Mouse (Mus musculus): ENCODE data around the gene Bclaf3.

The Bclaf3 gene

DNA sequence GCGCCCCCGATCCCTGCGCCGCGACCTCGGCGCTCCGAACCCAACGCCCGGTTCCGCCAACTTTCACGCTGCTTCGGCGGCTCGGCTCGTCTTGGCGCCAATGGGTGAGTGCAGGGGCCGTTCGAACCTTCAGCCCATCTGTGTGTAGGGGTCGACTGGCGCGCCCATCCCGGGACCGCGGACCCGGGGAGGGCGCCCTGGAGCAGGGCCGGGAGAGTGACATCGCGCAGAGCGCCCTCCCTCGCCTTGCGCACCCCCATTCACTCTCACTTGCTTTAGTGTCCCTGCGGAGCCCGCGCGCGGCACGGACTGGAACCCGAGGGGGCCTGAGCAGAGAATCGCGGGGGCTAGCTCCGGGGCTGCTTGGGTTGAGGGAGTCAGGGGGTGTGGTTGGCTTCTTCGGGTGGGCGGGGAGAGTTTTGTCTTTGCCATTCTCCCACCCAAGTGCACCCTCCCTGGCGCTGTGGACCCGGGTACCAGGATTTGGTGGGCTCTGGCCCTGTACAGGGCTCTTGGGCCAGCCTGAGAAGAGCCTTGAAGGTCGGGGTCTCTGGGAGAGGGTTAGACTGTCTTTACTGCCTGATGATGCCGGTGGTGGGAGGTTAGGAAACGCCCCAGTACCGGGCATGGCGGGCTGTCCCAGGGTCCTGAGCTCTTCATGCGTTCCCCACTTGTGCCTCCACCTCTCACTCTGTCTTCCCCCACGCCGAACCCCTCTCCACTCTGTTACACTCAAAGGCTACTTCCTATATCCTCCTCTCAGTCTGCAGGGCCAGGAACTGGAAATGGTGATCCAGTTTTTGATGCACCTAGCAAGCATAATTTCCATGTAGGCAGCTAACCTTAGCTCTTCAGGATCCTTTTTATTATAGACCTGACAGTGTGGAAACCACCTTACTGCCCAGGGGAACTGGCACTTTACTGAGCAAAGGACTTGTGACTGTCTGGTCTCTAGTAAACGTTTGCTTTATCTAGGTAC is 101.4 kb downstream of the Bclaf3 start:
- DNase-seq, result peak; percentile 41

DNA sequence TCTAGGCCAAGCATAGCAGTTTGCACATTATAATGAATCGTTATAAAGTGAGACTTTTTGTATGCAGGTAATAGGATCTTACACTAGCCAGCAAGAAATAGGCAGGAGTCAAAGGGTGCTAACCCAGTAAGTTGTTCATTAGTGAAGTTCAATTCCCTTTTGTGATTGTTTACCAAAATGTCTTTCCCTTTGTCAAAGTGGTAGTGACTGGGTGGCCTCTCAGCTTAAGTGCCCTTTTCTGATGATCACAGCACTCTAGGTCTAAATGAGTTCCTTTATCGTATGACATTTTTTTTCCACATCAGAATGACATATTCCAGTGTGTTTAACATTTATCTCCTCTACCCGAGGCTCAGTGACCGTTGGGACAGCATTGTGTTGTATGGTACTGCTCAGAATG is 102.1 kb downstream of the Bclaf3 start:
- no peak for DNase-seq

DNA sequence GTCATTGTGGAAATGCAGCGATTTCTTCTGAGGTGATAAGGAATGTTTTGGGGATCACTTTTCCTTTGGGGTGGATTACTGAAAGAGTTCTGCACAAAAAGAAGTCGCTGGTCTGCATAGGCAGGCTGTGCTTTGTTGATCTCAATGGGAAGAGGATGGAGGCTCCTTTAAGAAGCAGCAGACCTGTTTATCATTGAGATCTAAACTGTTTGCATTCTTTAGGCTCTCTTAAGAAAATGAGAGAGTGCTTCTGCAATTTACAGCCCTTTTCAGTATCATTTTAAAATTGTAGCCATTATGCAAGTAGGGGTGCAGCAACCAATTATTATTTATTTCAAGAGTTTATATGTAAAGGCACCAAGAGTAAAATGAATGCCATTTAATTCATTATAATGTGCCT is 102.7 kb downstream of the Bclaf3 start:
- no peak for DNase-seq

DNA sequence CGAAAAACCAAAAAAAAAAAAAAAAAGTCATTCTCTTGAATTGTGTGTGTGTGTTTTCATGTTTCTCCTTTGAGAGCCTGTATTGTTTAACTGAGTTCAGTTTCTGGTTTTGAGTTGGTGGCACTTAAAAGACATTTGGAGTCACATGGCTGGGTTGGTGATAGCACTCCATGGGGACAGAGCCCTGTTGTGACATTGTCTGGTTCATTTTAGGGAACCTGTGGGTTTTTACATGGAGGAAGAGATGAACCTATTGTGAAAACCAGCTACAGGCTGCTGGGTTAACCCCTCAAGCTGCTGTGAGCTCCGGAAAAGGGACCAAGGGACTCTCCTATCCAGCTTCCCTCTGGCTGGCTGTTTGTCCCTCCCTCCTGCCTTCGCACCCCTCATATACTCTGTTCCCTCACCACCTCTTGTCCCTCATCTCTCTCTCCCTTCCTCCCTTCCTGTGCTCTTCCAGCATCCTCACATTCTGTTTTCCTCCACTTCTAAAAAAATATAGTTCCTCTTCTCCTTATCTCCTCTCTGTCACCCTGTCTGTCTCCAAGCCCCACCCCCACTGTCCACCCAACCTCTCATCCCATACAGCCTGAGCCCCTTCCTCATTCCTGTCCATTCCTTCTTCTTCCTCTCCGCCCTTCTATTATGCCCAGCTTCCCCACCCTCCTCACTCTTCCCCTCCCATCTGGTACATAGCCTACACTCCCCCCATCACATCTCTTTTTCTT is 112.2 kb downstream of the Bclaf3 start:
- no peak for DNase-seq

DNA sequence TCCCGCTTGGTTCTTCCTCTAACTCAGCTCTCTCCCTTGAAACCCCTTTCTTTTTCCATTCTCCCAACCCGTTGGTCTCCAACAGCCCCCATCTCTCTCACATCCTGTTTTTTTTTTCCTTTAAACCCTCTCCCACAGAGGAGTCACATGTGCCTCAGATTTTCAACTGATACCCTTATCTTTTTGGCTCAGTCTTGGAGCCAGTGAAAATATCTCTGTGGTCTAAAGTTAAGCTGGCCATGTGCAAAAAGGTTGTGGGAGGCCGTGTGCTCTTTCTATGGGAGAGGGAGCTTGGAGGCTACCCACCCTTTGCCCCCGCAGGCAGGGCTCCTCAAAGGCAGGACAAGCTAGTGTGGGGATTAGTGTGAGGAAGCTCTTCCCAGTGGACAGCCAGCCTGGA is 113.5 kb downstream of the Bclaf3 start:
- no peak for DNase-seq

Data from thymus, adult 18-20 months (tissue).